Mouse (Mus musculus) liver, adult 10 weeks (tissue): ENCODE measurements around the gene Nudt4. TPM values are rescaled to one million over a fixed set of nuclear protein-coding genes. Genes with fewer than 3 reads are reported as not detected.

Experiments
- polyA plus RNA-seq: library from polyadenylated mRNA; stranded (reverse); fragments of 350-450 nt; fragmentation: Illumina TruSeq; extraction: RNeasy Lipid Tissue Mini Kit (QIAGEN cat#74804); gene quantifications from one replicate; pipeline ENCODE4 v1.2.3, GENCODE M21; 2014; ENCODE audit warnings: low read depth, low replicate concordance

The Nudt4 gene
- polyA plus RNA-seq: 261 TPM

GRCm38 (mm10) chr10:95563851-95564845 is at the start of gene Nudt4:
TSS of gene Nudt4 (minus strand) at chr10:95564146.

GRCm38 (mm10) chr10:95514656-95515292 is 49.2 kb downstream of the Nudt4 start, which contains the start of gene Ube2n:
TSS of gene Ube2n (plus strand) at chr10:95515145.

GRCm38 (mm10) chr10:95501463-95502081 is 62.4 kb downstream of the Nudt4 start, which contains the start of gene Mrpl42:
TSS of gene Mrpl42 (minus strand) at chr10:95501940.

Other genes with a start within 250 kb of the Nudt4 start
- 10.0 TPM for gene Cradd, start 240.0 kb downstream of the Nudt4 start, polyA plus RNA-seq
- gene Socs2, start 147.0 kb downstream of the Nudt4 start, polyA plus RNA-seq: 56.5 TPM
- 124 TPM for gene Mrpl42, start 62.2 kb downstream of the Nudt4 start, polyA plus RNA-seq
- 235 TPM for gene Ube2n, start 49.0 kb downstream of the Nudt4 start, polyA plus RNA-seq
- gene Anapc15-ps, start 109.3 kb upstream of the Nudt4 start, polyA plus RNA-seq: not detected